Comparison of ENCODE assay signal across 23 mouse cellular contexts in genomic region chr2:106846511-106846910, GRCm38 (mm10).
DNase-seq lines count a peak whose midpoint lies in the region; ATAC-seq lines count a peak whose summit lies in the region.
"Had no signal": no experiment of that assay in that cellular context is flagged by ENCODE, and none has a peak within 500 bp of the region (broad histone marks: within the 10 kb centered on the region; RNA-seq: fewer than 3 reads in every experiment).

No protein-coding gene starts in this region.

- WGBS in embryonic facial prominence, embryonic 13.5 days = 56% methylated on average over 4 of the region's 4 CpGs
- WGBS in embryonic facial prominence, embryonic 10.5 days = 50% methylated on average over 4 of the region's 4 CpGs
- 39% methylated on average over 4 of the region's 4 CpGs for WGBS in heart, embryonic 12.5 days

- no peaks in the 10 kb centered on the region for H3K36me3 ChIP-seq in embryonic facial prominence, embryonic 13.5 days
- H3K36me3 ChIP-seq in embryonic facial prominence, embryonic 10.5 days (replicated peaks) = peaks cover 6% of the 10 kb centered on the region; the same call in 1 of the 2 replicates
- 0 out of 2 replicates have a peak, but pooled peaks cover 3% of the 10 kb centered on the region for H3K36me3 ChIP-seq in heart, embryonic 12.5 days
- H3K36me3 ChIP-seq: forebrain, embryonic 15.5 days; G1E had no signal

- no peak overlapping the region for H3K9ac ChIP-seq in embryonic facial prominence, embryonic 13.5 days
- H3K9ac ChIP-seq in heart, embryonic 12.5 days = no peak overlapping the region
- H3K9ac ChIP-seq: forebrain, embryonic 13.5 days; forebrain, embryonic 15.5 days; forebrain, postnatal 0 days had no signal

- H3K4me3 ChIP-seq in embryonic facial prominence, embryonic 13.5 days = no peak overlapping the region
- H3K4me3 ChIP-seq in embryonic facial prominence, embryonic 10.5 days = no peak overlapping the region
- no peak overlapping the region for H3K4me3 ChIP-seq in heart, embryonic 12.5 days
- H3K4me3 ChIP-seq: forebrain, embryonic 13.5 days; forebrain, embryonic 15.5 days had no signal

- DNase-seq in embryonic facial prominence, embryonic 10.5 days (ENCODE audit: low spot score) = no peak
- DNase-seq in heart, postnatal 14 days = no peak
- no peak for DNase-seq in Muller cell, postnatal 12 days (ENCODE audit: inconsistent ontology term)
- DNase-seq: adrenal gland, adult 2 months; adrenal gland, postnatal 10 days; adrenal gland, postnatal 25 days; B cell, adult 2 months; cerebellum, adult 11 months; cerebellum, adult 18-20 months; cerebellum, adult 8-10 months; cerebellum, adult 9-11 months; cerebellum, postnatal 14 days; cerebellum, postnatal 36 days; forebrain, postnatal 0 days had no signal

- H3K4me1 ChIP-seq in embryonic facial prominence, embryonic 13.5 days = peaks cover 28% of the 10 kb centered on the region
- H3K4me1 ChIP-seq in embryonic facial prominence, embryonic 10.5 days = peaks cover 31% of the 10 kb centered on the region
- peaks cover 43% of the 10 kb centered on the region for H3K4me1 ChIP-seq in heart, embryonic 12.5 days (replicated peaks)

- H3K9me3 ChIP-seq in embryonic facial prominence, embryonic 13.5 days = no peaks in the 10 kb centered on the region
- no peaks in the 10 kb centered on the region for H3K9me3 ChIP-seq in embryonic facial prominence, embryonic 10.5 days
- H3K9me3 ChIP-seq in heart, embryonic 12.5 days (replicated peaks) = no peaks in the 10 kb centered on the region
- H3K9me3 ChIP-seq: forebrain, embryonic 13.5 days; forebrain, embryonic 15.5 days had no signal

- peak overlapping the region; percentile 45; the same call in 1 of the 2 replicates for H3K27ac ChIP-seq in embryonic facial prominence, embryonic 13.5 days
- no peak overlapping the region for H3K27ac ChIP-seq in embryonic facial prominence, embryonic 10.5 days (replicated peaks)
- H3K27ac ChIP-seq in heart, embryonic 12.5 days (ENCODE audit: poor library complexity, severe bottlenecking) = peak overlapping the region; percentile 48
- H3K27ac ChIP-seq: forebrain, embryonic 13.5 days; forebrain, embryonic 15.5 days had no signal

- H3K27me3 ChIP-seq in embryonic facial prominence, embryonic 13.5 days = no peaks in the 10 kb centered on the region
- no peaks in the 10 kb centered on the region for H3K27me3 ChIP-seq in embryonic facial prominence, embryonic 10.5 days (replicated peaks; ENCODE audit: low read depth, poor library complexity, severe bottlenecking)
- no peaks in the 10 kb centered on the region for H3K27me3 ChIP-seq in heart, embryonic 12.5 days (replicated peaks)
- H3K27me3 ChIP-seq: CH12.LX; forebrain, embryonic 13.5 days; forebrain, embryonic 15.5 days had no signal

- no peak for ATAC-seq in embryonic facial prominence, embryonic 13.5 days (ENCODE audit: insufficient number of reproducible peaks, insufficient read depth, low FRiP score, low TSS enrichment, low read depth)
- ATAC-seq in heart, embryonic 12.5 days (ENCODE audit: insufficient number of reproducible peaks, low FRiP score) = no peak
- ATAC-seq in common myeloid progenitor, adult 5-6 weeks (replicated peaks; ENCODE audit: low read depth, poor library complexity, severe bottlenecking) = peak; percentile 52; the same call in 1 of the 2 replicates
- ATAC-seq in megakaryocyte-erythroid progenitor cell, adult 5-6 weeks (replicated peaks; ENCODE audit: low FRiP score, low TSS enrichment, poor library complexity, severe bottlenecking) = peak; percentile 68
- ATAC-seq: CD4-positive, CD25-positive, alpha-beta regulatory T cell, adult 4 months; forebrain, embryonic 13.5 days; forebrain, embryonic 15.5 days; forebrain, postnatal 0 days had no signal

- no peak overlapping the region for H3K4me2 ChIP-seq in embryonic facial prominence, embryonic 13.5 days
- no peak overlapping the region for H3K4me2 ChIP-seq in heart, embryonic 12.5 days
- H3K4me2 ChIP-seq: forebrain, embryonic 13.5 days; forebrain, embryonic 15.5 days had no signal

- intact Hi-C loops in heart, postnatal 14 days (cut with DNase I) = no loop called here

Comparison
In these comparisons a context has a peak if more than half of its experiments do, and no peak if none do; other contexts are left out.
1. ATAC-seq: peak in common myeloid progenitor, adult 5-6 weeks (single experiment) and megakaryocyte-erythroid progenitor cell, adult 5-6 weeks (single experiment); none in embryonic facial prominence, embryonic 13.5 days (single experiment) and heart, embryonic 12.5 days (single experiment).